Mouse (Mus musculus): ENCODE measurements around the gene Etnppl. TPM values are rescaled to one million over a fixed set of nuclear protein-coding genes. Genes with fewer than 3 reads are reported as not detected.

The Etnppl gene
- total RNA-seq, 2 experiments from 2014 or later = not detected

DNA sequence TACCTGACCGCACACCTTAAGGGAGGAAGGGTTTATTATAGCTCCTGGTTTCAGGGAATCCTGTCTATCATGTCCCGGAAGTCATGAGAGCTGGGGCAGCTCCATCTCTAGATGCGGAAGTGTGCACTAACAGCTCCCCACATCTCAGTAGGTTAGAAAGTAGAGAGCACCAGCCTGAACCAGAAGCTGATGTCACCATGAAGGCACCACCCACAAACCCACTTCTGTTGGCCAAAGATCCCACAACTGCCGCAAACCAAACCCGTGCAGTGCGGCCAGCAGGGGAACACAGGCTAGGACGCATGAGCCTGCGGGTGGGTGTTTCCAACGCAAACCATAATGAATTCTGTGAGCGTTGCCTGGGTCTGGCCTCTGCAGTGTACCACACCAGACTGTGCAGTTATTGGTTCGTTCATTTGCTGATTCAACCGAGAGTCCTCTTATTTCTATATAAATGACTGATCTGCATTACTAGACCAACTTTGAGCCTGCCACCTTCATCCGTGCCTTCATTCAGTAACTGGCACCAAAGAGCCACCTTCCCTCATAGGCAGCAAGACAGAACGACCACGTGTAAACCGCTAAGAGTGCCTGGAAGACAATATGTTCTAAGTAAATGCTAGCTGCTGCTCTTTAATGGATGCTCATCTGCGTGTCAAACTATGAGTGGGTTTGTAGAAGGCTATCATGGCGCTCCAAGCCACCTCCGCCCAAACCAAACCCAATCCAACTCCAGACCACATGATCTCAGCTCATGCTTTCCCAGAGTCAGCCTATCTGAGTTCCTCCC lies 60.6 kb downstream of the Etnppl start:
- DNase-seq (ENCODE audit: low spot score) = no peak

DNA sequence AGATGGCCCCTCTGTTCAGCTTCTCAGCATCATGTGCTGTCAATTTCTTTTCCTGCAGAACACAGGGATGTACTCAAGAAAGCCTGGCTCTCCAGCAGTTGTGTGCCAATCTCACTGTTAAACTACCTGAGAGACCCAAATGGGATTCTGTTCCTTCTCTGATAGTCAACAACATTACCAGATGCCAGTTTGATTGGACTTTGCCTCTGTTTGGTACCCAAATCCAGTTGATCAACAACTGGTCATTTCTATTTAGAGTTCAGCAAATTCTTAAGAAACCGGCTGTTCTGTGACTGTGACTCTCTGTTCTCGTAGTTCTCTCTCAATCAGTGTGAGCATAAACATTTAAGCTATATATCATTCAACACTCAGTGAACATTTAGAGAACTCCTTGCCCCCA lies 64.0 kb downstream of the Etnppl start:
- no peak for DNase-seq (ENCODE audit: low spot score)

DNA sequence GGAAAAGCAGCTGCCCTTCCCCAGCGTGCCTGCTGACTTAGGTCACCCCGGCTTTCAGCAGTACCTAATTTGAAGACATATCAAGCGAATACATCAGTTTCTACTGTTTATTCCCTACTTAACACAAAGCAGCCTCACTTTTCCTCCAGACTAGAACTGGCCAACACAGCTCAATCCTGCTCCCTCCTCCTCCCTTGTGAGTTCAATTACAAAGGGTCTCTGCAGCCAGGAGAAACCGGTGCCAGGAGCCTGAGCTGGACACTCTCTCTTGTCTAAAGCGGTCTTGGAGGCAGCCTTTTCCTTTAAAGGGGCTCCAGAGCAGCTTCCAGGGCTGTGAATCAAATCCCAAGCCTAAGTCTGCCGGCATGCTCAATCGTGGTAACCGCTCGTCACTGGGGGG lies 64.9 kb downstream of the Etnppl start:
- DNase-seq (ENCODE audit: low spot score) = no peak

DNA sequence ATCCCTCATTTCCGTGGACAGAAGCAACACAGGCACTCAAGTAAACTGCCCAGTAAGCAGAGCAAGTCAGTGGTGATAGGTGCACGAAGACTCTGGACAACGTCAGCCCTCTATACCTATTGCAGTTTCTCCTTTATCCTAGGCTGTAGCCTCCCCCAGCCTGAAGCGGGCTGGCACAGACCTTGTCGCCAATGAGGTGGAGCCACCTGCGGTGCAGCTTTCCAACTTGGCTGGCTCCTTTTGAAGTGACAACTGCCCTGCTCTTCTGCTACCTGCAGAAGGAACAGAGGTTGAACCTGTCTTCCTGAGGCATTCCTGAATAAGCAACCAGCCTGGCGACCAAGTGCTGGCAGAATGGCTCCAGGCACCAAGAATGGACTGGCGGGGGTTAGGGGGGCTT lies 66.6 kb downstream of the Etnppl start:
- DNase-seq (ENCODE audit: low spot score) = no peak

DNA sequence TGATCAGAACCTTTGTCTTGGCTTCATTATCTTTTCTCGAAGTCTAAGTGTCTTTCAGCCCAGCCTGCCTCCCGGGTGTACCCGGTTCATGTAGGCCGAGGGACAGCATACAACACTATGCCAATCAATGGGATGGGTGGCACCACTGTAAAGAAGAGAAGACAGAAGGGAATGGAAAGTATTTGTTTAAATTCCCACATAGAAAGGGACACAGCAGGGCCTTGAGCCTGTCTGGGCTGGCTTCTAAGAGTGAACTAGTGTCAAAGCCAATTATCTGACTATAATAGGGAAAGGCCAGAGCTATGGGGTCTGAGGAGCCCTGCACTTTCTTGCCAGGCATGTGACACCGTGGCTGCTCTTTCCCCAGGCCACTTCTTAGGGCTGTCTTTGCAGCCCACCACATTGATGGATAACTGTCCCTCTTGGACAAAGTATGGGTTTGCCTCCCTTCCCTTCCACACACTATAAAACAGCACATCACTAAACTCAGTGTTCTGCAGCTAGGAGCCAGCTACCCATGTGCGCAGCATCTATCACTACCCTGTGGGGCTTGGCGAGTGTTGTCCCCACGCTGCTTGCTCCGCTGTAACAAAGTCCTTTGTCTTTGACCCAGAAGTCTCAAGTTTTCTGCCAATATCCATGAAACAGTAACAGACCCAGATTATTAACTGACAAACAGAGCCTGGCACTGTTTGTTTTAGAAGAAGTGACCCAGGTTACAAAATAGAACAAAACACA lies 67.2 kb downstream of the Etnppl start:
- no peak for DNase-seq (ENCODE audit: low spot score)

DNA sequence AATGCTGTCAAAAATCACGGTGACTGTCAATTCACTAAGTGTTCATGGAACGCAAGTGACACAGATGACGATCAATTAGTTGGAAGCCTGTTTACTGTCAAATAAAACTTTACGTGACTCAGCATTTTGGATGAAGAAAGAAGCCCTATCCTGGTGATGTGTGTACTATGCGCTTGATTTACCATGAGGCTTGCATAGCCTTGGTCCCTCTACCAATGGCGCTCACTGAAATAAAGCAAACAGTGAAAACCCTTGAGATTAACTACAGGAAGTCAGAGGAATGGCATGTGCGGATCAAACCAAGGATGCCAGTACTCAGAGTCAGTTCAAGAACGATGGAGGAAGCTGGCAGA lies 67.7 kb downstream of the Etnppl start:
- no peak for DNase-seq (ENCODE audit: low spot score)

DNA sequence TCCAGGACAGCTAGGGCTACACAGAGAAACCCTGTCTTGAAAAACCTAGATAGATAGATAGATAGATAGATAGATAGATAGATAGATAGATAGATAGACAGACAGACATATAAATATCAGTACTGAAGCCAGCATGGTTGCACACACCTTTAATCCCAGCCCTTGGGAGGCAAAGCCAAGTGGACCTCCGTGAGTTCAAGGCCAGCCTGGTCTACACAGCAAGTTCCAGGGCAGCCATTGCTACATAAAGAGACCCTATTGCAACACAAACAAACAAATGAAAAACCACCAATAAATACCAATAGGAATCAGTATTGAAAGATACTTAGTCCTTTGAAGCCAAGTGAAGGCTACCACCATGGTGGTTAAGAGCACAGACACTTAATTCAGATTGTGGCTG lies 69.8 kb downstream of the Etnppl start:
- no peak for DNase-seq (ENCODE audit: low spot score)

Other genes starting within 250 kb of the Etnppl start
- 10 to 100 TPM; 25.3 to 30.0 TPM for gene Ostc, start 92.0 kb downstream of the Etnppl start, total RNA-seq (2021)
- 100 to 1,000 TPM; 315 to 345 TPM for gene Rpl34, start 113.0 kb downstream of the Etnppl start, total RNA-seq (2021)

Data from gastrocnemius, adult 18-20 months (tissue).